Comparison of ENCODE assay signal across 24 mouse cellular contexts in the genomic region with DNA sequence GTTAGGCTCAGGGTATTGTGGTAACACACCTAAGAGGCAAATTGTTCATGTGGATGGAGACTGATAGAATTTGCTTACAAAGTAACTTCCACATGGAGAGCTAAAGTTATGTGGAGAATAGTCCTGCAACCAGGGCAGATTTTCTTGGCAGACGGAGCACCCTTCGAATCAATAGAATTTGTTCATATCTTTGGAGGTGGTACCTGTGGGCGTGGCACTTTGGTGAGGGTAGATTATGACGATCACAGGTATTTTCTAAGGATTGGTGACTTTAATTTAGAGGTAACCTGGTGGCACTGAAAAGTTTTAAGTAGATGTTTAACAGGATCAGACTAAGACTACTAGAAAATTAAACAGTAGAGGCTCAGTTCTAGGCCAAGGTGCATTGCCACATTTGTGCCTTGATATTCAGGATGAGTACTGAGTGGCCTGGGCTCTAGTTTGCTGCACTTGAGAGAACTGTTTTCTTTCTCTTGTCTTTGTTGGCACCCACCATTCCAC. TPM values are rescaled to one million over a fixed set of nuclear protein-coding genes. Genes with fewer than 3 reads are reported as not detected.
A peak's percentile ranks its signal among the peaks of the same experiment; 100 is the strongest.
DNase-seq lines count a peak whose midpoint lies in the region; ATAC-seq and TF ChIP-seq lines count a peak whose summit lies in the region.
"Had no signal": no experiment of that assay in that cellular context is flagged by ENCODE, and none has a peak within 500 bp of the region (broad histone marks: within the 10 kb centered on the region; RNA-seq: fewer than 3 reads in every experiment).

No protein-coding gene starts in this region.

- WGBS in heart, embryonic 10.5 days: 92% methylated on average over 4 of the region's 4 CpGs
- 29% methylated on average over 4 of the region's 4 CpGs for WGBS in liver, adult 2 months
- 77% methylated on average over 4 of the region's 4 CpGs for WGBS in liver, embryonic 12.5 days (ENCODE audit: insufficient replicate concordance)

- DNase-seq in heart, adult 11 months: peak; percentile 79
- DNase-seq in heart, embryonic 10.5 days (ENCODE audit: low spot score): no peak
- peak; percentile 53 for DNase-seq in kidney, adult 9 months
- no peak for DNase-seq in kidney, postnatal 4 days
- peak; percentile 76 for DNase-seq in liver, adult 2 months (ENCODE audit: extremely low read depth, low read depth, low spot score)
- DNase-seq: adrenal gland, adult 8-10 months; adrenal gland, postnatal 14 days; adrenal gland, postnatal 36 days; B cell, adult 2 months; cerebellum, adult 11-12 months; cerebellum, adult 2 months; cerebellum, adult 9-10 months; cerebellum, postnatal 10 days; cerebellum, postnatal 25 days had no signal

- H3K27me3 ChIP-seq in heart, embryonic 10.5 days (ENCODE audit: insufficient read depth, poor library complexity, severe bottlenecking): no peaks in the 10 kb centered on the region
- no peaks in the 10 kb centered on the region for H3K27me3 ChIP-seq in liver, adult 2 months (ENCODE audit: control insufficient read depth, insufficient read depth, low read length)
- no peaks in the 10 kb centered on the region for H3K27me3 ChIP-seq in liver, embryonic 12.5 days (replicated peaks)
- H3K27me3 ChIP-seq: CH12.LX; embryonic facial prominence, embryonic 12.5 days; forebrain, embryonic 13.5 days; forebrain, embryonic 15.5 days; Patski had no signal

- H3K4me3 ChIP-seq in heart, embryonic 10.5 days: no peak overlapping the region
- H3K4me3 ChIP-seq in liver, adult 2 months (ENCODE audit: insufficient read depth, low read depth, low read length): no peak overlapping the region
- H3K4me3 ChIP-seq in liver, embryonic 12.5 days: no peak overlapping the region
- H3K4me3 ChIP-seq: embryonic facial prominence, embryonic 10.5 days; embryonic facial prominence, embryonic 12.5 days; forebrain, embryonic 13.5 days; forebrain, embryonic 15.5 days had no signal

- no peak for ATAC-seq in liver, embryonic 12.5 days
- ATAC-seq: activated CD4-positive, CD25-positive, alpha-beta regulatory T cell, adult 4 months; CD4-positive, CD25-positive, alpha-beta regulatory T cell, adult 4 months; forebrain, embryonic 13.5 days; forebrain, embryonic 15.5 days had no signal

- no peak overlapping the region for H3K4me2 ChIP-seq in liver, embryonic 12.5 days
- H3K4me2 ChIP-seq: embryonic facial prominence, embryonic 12.5 days; forebrain, embryonic 13.5 days; forebrain, embryonic 15.5 days had no signal

- H3K9ac ChIP-seq in liver, adult 2 months (ENCODE audit: low read depth, low read length): no peak overlapping the region
- no peak overlapping the region for H3K9ac ChIP-seq in liver, embryonic 12.5 days
- H3K9ac ChIP-seq: embryonic facial prominence, embryonic 12.5 days; forebrain, embryonic 13.5 days; forebrain, embryonic 15.5 days had no signal

- TF ChIP-seq CTCF in liver, adult 2 months (IDR thresholded peaks at IDR 0.05; ENCODE audit: low read depth, low read length): no peak

- H3K27ac ChIP-seq in heart, embryonic 10.5 days: no peak overlapping the region
- 0 out of 2 replicates have a peak overlapping the region, but pooled peaks have one; percentile 27 for H3K27ac ChIP-seq in liver, adult 2 months (replicated peaks; ENCODE audit: insufficient read depth, low read depth, low read length)
- H3K27ac ChIP-seq in liver, embryonic 12.5 days: no peak overlapping the region
- H3K27ac ChIP-seq: embryonic facial prominence, embryonic 10.5 days; embryonic facial prominence, embryonic 12.5 days; forebrain, embryonic 13.5 days; forebrain, embryonic 15.5 days had no signal

- H3K9me3 ChIP-seq in heart, embryonic 10.5 days: no peaks in the 10 kb centered on the region
- no peaks in the 10 kb centered on the region for H3K9me3 ChIP-seq in liver, embryonic 12.5 days (replicated peaks)
- H3K9me3 ChIP-seq: embryonic facial prominence, embryonic 10.5 days; embryonic facial prominence, embryonic 12.5 days; forebrain, embryonic 13.5 days; forebrain, embryonic 15.5 days; G1E had no signal

- H3K79me2 ChIP-seq in liver, adult 2 months (ENCODE audit: control insufficient read depth, insufficient read depth, low read length): peaks cover 32% of the 10 kb centered on the region; the same call in 1 of the 2 replicates

- peaks cover 10% of the 10 kb centered on the region; the same call in 1 of the 2 replicates for H3K4me1 ChIP-seq in heart, embryonic 10.5 days
- H3K4me1 ChIP-seq in liver, adult 2 months (ENCODE audit: control insufficient read depth, insufficient read depth, low read length): peaks cover 23% of the 10 kb centered on the region
- no peaks in the 10 kb centered on the region for H3K4me1 ChIP-seq in liver, embryonic 12.5 days
- H3K4me1 ChIP-seq: forebrain, embryonic 13.5 days; forebrain, embryonic 15.5 days had no signal

- TF ChIP-seq POLR2A in liver, adult 2 months (IDR thresholded peaks at IDR 0.05; ENCODE audit: extremely low read depth, insufficient read depth, low read length): no peak

- H3K36me3 ChIP-seq in heart, embryonic 10.5 days: no peaks in the 10 kb centered on the region
- H3K36me3 ChIP-seq in liver, adult 2 months (ENCODE audit: control insufficient read depth, insufficient read depth, low read length): no peaks in the 10 kb centered on the region
- H3K36me3 ChIP-seq in liver, embryonic 12.5 days: no peaks in the 10 kb centered on the region
- H3K36me3 ChIP-seq: embryonic facial prominence, embryonic 10.5 days; embryonic facial prominence, embryonic 12.5 days; forebrain, embryonic 15.5 days; G1E had no signal

RNA-seq across cellular contexts. Expression of gene Ptprk, which starts 28.8 kb away (rescaled TPM):
- 32.5 and 39.0 TPM in 2 replicates for polyA plus RNA-seq in heart, embryonic 10.5 days (2016; fragmentation: Nextera tagmentation; extraction: Ambion mirVana)
- total RNA-seq in liver, adult 2 months (2014; rRNA removed): 47.5 and 62.8 TPM in 2 replicates
- 20.5 and 23.2 TPM in 2 replicates for polyA plus RNA-seq in liver, adult 2 months (2012; rRNA removed)
- 7.1 and 7.9 TPM in 2 replicates for polyA plus RNA-seq in liver, embryonic 12.5 days (2016; fragmentation: Nextera tagmentation; extraction: Ambion mirVana)
- total RNA-seq: CH12.LX had no signal
- polyA plus RNA-seq: CD4-positive, CD25-positive, alpha-beta regulatory T cell, adult 4 months had no signal

Comparison
In these comparisons a context has a peak if more than half of its experiments do, and no peak if none do; other contexts are left out.
1. DNase-seq: peak in heart, adult 11 months (single experiment), kidney, adult 9 months (single experiment) and liver, adult 2 months (single experiment); none in heart, embryonic 10.5 days (single experiment) and kidney, postnatal 4 days (0 of 2).